Mouse (Mus musculus): ENCODE data around the gene Bcar3. TPM values are rescaled to one million over a fixed set of nuclear protein-coding genes. Genes with fewer than 3 reads are reported as not detected.
"Not testable (repeated sequence)": the region's sequence is repeated elsewhere in the genome, so short reads cannot be mapped to it uniquely, and the experiment has no call there.

Gene Bcar3
- polyA plus RNA-seq, 1 experiment from 2014 or later, result 4.5 TPM

DNA sequence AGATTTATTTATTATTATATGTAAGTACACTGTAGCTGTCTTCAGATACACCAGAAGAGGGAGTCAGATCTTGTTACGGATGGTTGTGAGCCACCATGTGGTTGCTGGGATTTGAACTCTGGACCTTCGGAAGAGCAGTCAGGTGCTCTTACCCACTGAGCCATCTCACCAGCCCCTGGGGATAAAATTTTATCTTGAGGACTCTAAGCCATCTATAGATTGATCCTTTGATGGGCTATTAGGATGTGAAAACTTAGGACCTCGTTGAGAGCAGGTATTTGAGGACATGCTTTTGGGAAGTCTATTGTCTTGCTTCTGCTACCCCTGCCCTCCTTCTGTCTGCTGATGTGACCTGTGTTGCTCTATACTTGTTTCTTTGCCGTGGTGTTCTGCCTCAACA lies 4.6 kb upstream of the Bcar3 start:
- ATAC-seq (replicated peaks; ENCODE audit: extremely low read depth, insufficient read depth, low FRiP score); H3K36me3 ChIP-seq (ENCODE audit: control insufficient read depth, insufficient read depth); H3K27me3 ChIP-seq (ENCODE audit: control insufficient read depth, insufficient read depth, low read length); H3K4me3 ChIP-seq (ENCODE audit: low read length); H3K9ac ChIP-seq (ENCODE audit: low read length); H3K9me3 ChIP-seq (replicated peaks; ENCODE audit: control insufficient read depth, low read length); H3K27ac ChIP-seq (ENCODE audit: low read length); H3K4me2 ChIP-seq (ENCODE audit: low read depth, low read length): not testable (repeated sequence)
- H3K4me1 ChIP-seq (ENCODE audit: control insufficient read depth, insufficient read depth, low read length), result peaks cover 13% of the 10 kb centered on the region
- 71% methylated on average over 3 of the region's 4 CpGs for WGBS

DNA sequence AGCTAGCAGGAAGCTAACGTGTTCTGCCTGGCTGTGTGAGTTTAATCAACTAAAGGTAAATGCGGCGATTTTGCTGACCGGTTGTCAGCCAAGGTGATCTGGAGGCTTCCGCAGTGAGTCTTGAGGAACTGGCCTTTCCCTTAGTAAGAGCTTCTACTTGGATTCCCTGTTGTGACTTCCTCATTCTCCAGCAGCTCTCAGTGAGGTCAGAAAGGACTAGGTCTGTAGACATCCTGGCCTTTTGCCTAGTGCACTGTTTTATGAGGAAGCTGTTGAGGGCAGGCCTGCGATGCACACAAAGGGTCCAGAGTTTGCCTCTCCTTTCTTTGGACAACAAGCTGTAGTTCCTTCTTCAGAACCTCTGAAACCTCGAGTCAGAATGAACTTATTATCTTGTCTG lies 3.2 kb upstream of the Bcar3 start:
- H3K4me3 ChIP-seq (ENCODE audit: low read length), result no peak overlapping the region
- WGBS, result 59% methylated on average over 7 of the region's 7 CpGs
- no peak for ATAC-seq (replicated peaks; ENCODE audit: extremely low read depth, insufficient read depth, low FRiP score)
- no peak overlapping the region for H3K9ac ChIP-seq (ENCODE audit: low read length)
- peaks cover 15% of the 10 kb centered on the region for H3K4me1 ChIP-seq (ENCODE audit: control insufficient read depth, insufficient read depth, low read length)
- H3K27me3 ChIP-seq (ENCODE audit: control insufficient read depth, insufficient read depth, low read length), result no peaks in the 10 kb centered on the region
- no peak overlapping the region for H3K4me2 ChIP-seq (ENCODE audit: low read depth, low read length)
- peak overlapping the region; percentile 95 for H3K27ac ChIP-seq (ENCODE audit: low read length)
- no peaks in the 10 kb centered on the region for H3K36me3 ChIP-seq (ENCODE audit: control insufficient read depth, insufficient read depth)
- no peaks in the 10 kb centered on the region for H3K9me3 ChIP-seq (replicated peaks; ENCODE audit: control insufficient read depth, low read length)

DNA sequence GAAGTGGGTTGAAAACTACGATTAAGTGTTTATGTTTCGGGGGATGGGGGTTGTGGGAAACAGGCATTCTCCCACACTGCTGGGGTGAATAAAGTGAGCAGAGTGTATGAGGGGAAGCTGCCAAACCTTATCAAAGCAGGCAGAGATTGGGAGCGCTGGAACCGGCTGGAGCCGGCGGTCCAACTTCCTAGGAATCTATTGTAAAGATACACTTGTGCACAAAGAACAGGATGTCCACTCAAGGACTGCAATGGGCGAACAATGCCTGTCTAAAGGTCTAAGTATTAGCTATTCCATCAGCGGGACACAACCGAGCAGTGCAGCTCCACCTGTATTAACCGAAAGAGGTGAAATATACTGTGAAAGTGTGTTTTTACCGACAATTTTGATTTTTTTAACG lies 2.1 kb upstream of the Bcar3 start:
- 24% methylated on average over 12 of the region's 12 CpGs for WGBS
- ATAC-seq (replicated peaks; ENCODE audit: extremely low read depth, insufficient read depth, low FRiP score), result peak; percentile 11; the same call in 1 of the 2 replicates
- peaks cover 15% of the 10 kb centered on the region for H3K4me1 ChIP-seq (ENCODE audit: control insufficient read depth, insufficient read depth, low read length)
- H3K4me2 ChIP-seq (ENCODE audit: low read depth, low read length), result peak overlapping the region; percentile 91
- H3K4me3 ChIP-seq (ENCODE audit: low read length), result peak overlapping the region; percentile 90
- H3K9me3 ChIP-seq (replicated peaks; ENCODE audit: control insufficient read depth, low read length), result no peaks in the 10 kb centered on the region
- H3K36me3 ChIP-seq (ENCODE audit: control insufficient read depth, insufficient read depth), result no peaks in the 10 kb centered on the region
- H3K27ac ChIP-seq (ENCODE audit: low read length), result peak overlapping the region; percentile 95
- peak overlapping the region; percentile 92; the same call in 1 of the 2 replicates for H3K9ac ChIP-seq (ENCODE audit: low read length)
- no peaks in the 10 kb centered on the region for H3K27me3 ChIP-seq (ENCODE audit: control insufficient read depth, insufficient read depth, low read length)

DNA sequence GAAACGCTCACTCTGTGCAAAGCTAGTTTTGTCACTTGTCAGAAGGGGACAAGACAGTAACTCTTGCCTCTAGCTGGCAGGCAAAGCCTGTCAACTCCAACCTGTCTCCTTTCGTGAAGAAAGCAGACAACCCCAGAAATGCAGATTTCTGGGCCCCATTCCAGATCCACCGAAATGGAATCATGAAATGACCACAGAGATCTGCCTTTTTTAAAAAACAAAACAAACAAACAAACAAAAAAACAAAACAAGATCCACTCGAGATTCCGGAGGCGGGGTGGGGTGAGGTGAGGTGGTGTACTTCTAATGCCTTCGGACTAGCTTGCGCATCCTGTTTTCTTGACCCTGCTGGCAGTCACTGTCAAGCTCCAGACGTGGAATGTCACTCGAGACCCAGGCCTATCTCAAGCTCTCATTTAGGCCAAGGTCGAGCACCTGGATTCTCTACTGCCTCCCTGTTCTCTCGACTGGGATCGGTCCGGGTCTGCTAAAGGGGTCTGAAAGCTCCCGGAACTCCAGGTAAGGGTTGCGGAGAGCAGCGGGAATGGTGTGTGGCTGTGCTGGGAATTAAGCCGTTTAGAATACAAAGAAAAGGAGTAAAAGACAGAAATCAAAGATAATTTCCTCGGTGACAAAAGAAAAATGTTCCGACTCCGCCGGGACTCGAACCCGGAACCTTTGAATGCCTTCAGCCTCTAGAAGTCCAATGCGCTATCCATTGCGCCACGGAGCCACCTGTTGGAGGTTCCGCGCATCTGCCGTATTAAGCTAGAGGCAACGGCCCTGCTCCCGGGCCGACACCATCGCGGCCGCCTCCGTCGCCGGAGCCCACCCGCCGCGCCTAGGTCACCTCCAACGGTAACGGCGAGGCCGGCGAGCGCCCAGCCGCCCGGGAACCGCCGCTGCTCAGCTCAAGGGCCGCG lies 1.4 kb upstream of the Bcar3 start:
- H3K9me3 ChIP-seq (replicated peaks; ENCODE audit: control insufficient read depth, low read length), result no peaks in the 10 kb centered on the region
- WGBS, result 5% methylated on average over 54 of the region's 54 CpGs
- peaks cover 15% of the 10 kb centered on the region for H3K4me1 ChIP-seq (ENCODE audit: control insufficient read depth, insufficient read depth, low read length)
- no peaks in the 10 kb centered on the region for H3K27me3 ChIP-seq (ENCODE audit: control insufficient read depth, insufficient read depth, low read length)
- H3K4me2 ChIP-seq (ENCODE audit: low read depth, low read length), result peak overlapping the region; percentile 91
- H3K36me3 ChIP-seq (ENCODE audit: control insufficient read depth, insufficient read depth), result no peaks in the 10 kb centered on the region
- peak overlapping the region; percentile 90 for H3K4me3 ChIP-seq (ENCODE audit: low read length)
- peak overlapping the region; percentile 95 for H3K27ac ChIP-seq (ENCODE audit: low read length)
- peak; percentile 76 for ATAC-seq (replicated peaks; ENCODE audit: extremely low read depth, insufficient read depth, low FRiP score)
- H3K9ac ChIP-seq (ENCODE audit: low read length), result peak overlapping the region; percentile 92

DNA sequence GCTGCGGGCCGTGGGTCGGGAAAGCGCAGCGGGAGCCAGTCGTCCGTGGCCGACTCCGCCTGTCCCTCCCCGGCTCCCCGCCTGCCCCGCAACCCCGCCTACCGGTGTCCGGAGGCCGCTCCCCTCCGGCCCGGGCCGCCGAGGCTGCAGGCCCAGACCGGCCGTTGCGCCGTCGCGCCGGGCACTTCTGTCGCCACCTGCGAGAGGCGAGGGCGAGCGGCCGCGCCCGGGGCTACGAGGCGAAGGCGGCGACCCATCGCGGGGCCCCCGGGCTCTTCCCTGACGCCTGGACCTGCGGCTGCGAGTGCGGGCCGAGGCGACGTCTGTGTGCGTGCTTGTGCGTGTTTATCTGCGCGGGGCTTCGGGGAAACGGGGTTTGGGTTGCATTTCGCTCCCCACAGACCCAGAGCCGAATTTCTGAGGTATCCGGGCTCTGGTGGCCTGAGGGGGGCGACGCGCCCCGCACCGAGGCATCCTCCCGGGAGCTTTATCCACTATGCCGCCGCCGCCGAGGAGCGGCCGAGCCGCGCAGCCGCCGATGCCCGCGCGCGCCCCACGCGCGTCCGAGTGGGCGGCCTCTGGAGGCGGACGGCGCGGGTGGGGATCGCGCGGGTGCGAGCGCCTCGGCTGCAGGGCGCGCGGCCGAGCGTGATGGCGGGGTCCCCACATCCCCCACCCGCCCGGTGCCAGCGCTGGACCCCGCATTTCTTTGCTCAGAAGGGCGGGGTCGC lies 548 bp upstream of the Bcar3 start:
- WGBS, result under 1% methylated on average over 103 of the region's 105 CpGs
- peak overlapping the region; percentile 95 for H3K27ac ChIP-seq (ENCODE audit: low read length)

DNA sequence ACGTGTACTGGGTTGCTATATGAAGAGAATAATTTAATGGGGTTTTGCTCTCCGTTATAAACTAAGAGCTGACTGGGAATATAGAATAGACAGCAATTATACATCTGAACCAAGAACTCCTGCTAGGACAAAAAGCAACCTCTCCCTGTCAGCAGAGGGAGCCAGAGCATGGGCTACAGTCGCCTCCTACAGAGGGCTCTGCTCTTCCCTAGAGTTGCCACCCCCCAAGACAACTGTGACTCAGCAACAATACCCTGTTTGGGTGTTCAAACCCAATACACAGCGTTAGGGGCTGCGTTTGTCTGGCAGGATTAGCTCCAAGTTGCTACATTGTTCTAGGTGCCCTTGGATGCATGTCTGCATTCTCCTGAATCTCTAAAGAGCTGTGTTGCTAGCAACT lies 1.6 kb downstream of the Bcar3 start:
- ATAC-seq (replicated peaks; ENCODE audit: extremely low read depth, insufficient read depth, low FRiP score), result no peak
- Histone ChIP-seq H3K27ac (ENCODE audit: low read length) (no peak overlapping the region), H3K4me3 (ENCODE audit: low read length) (no peak overlapping the region), H3K27me3 (ENCODE audit: control insufficient read depth, insufficient read depth, low read length) (no peaks in the 10 kb centered on the region), H3K4me2 (ENCODE audit: low read depth, low read length) (no peak overlapping the region), H3K36me3 (ENCODE audit: control insufficient read depth, insufficient read depth) (no peaks in the 10 kb centered on the region), H3K9ac (ENCODE audit: low read length) (no peak overlapping the region), H3K9me3 (replicated peaks; ENCODE audit: control insufficient read depth, low read length) (no peaks in the 10 kb centered on the region), H3K4me1 (ENCODE audit: control insufficient read depth, insufficient read depth, low read length) (peaks cover 15% of the 10 kb centered on the region)
- 13% methylated on average over 5 of the region's 5 CpGs for WGBS

More for the DNA sequence above, 548 bp upstream of the Bcar3 start:
- H3K9ac ChIP-seq (ENCODE audit: low read length), result peak overlapping the region; percentile 92
- ATAC-seq (replicated peaks; ENCODE audit: extremely low read depth, insufficient read depth, low FRiP score), result peak; percentile 80
- H3K9me3 ChIP-seq (replicated peaks; ENCODE audit: control insufficient read depth, low read length), result no peaks in the 10 kb centered on the region
- peaks cover 15% of the 10 kb centered on the region for H3K4me1 ChIP-seq (ENCODE audit: control insufficient read depth, insufficient read depth, low read length)
- H3K27me3 ChIP-seq (ENCODE audit: control insufficient read depth, insufficient read depth, low read length), result no peaks in the 10 kb centered on the region
- peak overlapping the region; percentile 90 for H3K4me3 ChIP-seq (ENCODE audit: low read length)
- H3K4me2 ChIP-seq (ENCODE audit: low read depth, low read length), result peak overlapping the region; percentile 91
- H3K36me3 ChIP-seq (ENCODE audit: control insufficient read depth, insufficient read depth), result no peaks in the 10 kb centered on the region

DNA sequence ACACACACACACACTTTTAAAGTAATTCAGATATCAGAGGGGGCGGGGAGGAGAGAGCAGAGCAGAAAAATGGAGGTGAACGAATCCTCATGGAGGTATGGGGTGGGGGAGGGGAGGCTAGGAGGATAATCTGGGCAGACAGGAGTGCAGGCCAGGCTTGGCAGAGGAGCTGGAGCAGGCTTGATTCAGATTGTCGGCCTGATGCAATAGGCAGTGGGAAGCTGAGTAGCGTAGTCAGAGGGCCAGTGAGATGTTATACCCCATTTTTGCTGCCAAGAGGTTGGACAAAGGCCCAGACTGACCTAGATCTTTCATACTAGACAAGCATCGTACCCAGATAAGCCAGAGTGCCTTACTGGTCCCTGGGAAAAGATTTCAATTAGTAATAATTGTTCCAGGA lies 3.0 kb downstream of the Bcar3 start:
- Histone ChIP-seq H3K9me3 (replicated peaks; ENCODE audit: control insufficient read depth, low read length) (no peaks in the 10 kb centered on the region), H3K27me3 (ENCODE audit: control insufficient read depth, insufficient read depth, low read length) (no peaks in the 10 kb centered on the region), H3K4me3 (ENCODE audit: low read length) (no peak overlapping the region), H3K4me2 (ENCODE audit: low read depth, low read length) (no peak overlapping the region), H3K36me3 (ENCODE audit: control insufficient read depth, insufficient read depth) (no peaks in the 10 kb centered on the region), H3K9ac (ENCODE audit: low read length) (no peak overlapping the region), H3K27ac (ENCODE audit: low read length) (no peak overlapping the region), H3K4me1 (ENCODE audit: control insufficient read depth, insufficient read depth, low read length) (peaks cover 10% of the 10 kb centered on the region)
- WGBS, result 48% methylated on average over 5 of the region's 5 CpGs
- no peak for ATAC-seq (replicated peaks; ENCODE audit: extremely low read depth, insufficient read depth, low FRiP score)

DNA sequence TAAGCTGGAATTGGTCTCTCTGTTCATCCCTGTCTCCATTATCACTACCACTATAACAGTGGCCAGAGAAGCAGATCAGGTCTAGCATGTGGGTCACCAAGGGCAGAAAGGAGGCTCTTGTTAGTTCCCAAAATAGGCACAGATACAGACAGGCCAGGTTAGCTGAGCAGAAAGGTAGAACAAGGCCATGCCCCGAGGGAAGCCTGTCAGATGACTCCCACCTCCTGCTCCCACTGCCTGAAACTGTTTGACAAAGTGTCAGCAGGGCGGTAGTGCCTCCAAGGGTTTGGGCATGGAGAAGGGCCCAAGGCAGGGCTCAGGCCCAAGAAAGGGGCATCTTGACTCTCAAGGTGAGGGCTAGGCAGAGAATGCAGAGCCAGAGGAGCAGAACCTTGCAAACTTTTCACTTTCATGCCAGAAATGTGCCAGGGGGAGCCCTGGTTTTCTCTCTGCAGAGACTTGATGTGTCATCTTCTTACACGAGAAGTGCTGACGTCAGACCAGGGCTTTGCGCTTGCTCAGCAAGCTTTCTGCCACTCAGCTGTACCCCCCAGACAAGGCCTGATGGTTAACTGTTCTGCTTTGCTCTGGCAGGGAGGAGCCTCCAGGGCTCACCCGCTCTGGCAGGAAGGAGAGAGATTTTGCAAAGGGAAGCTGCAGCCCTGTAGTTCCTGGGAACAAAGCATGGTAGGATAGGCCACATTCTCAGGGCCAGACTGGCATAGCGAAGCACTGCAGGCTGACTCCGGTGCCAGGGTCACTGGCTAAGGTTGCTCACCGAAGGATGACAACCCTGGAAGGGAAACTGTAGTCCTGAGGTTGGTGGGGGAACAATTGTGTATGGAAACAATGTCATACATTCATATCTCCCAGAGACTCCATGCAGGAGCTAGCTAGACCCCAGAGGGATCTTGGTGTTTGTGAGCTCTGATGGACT lies 7.3 kb downstream of the Bcar3 start:
- 45% methylated on average over 9 of the region's 9 CpGs for WGBS
- H3K4me2 ChIP-seq (ENCODE audit: low read depth, low read length), result no peak overlapping the region
- no peaks in the 10 kb centered on the region; the same call in 1 of the 2 replicates for H3K4me1 ChIP-seq (ENCODE audit: control insufficient read depth, insufficient read depth, low read length)
- no peaks in the 10 kb centered on the region for H3K36me3 ChIP-seq (ENCODE audit: control insufficient read depth, insufficient read depth)
- H3K4me3 ChIP-seq (ENCODE audit: low read length), result no peak overlapping the region
- H3K9me3 ChIP-seq (replicated peaks; ENCODE audit: control insufficient read depth, low read length), result no peaks in the 10 kb centered on the region
- no peak; the same call in 1 of the 2 replicates for ATAC-seq (replicated peaks; ENCODE audit: extremely low read depth, insufficient read depth, low FRiP score)
- no peak overlapping the region for H3K27ac ChIP-seq (ENCODE audit: low read length)
- no peak overlapping the region for H3K9ac ChIP-seq (ENCODE audit: low read length)
- H3K27me3 ChIP-seq (ENCODE audit: control insufficient read depth, insufficient read depth, low read length), result 0 out of 2 replicates have a peak, but pooled peaks cover 2% of the 10 kb centered on the region

All from heart, embryonic 16.5 days (tissue).